Mouse (Mus musculus) lung, adult 2 months (tissue): ENCODE results near the gene Kitl.

Source experiments
- CTCF ChIP-seq: fragments of 200-500 bp; IDR thresholded peaks from 2 replicates; pipeline ENCODE4 v1.5.1; 2011; ENCODE audit warnings: mild to moderate bottlenecking, low read length, control low read depth; ENCODE audit not compliant: insufficient read depth
- POLR2A ChIP-seq: fragments of 200-500 bp; IDR thresholded peaks from 2 replicates; pipeline ENCODE4 v1.6.1; 2011; ENCODE audit warnings: low read depth, mild to moderate bottlenecking, control low read depth, low read length, borderline replicate concordance; ENCODE audit errors: extremely low read depth

DNA sequence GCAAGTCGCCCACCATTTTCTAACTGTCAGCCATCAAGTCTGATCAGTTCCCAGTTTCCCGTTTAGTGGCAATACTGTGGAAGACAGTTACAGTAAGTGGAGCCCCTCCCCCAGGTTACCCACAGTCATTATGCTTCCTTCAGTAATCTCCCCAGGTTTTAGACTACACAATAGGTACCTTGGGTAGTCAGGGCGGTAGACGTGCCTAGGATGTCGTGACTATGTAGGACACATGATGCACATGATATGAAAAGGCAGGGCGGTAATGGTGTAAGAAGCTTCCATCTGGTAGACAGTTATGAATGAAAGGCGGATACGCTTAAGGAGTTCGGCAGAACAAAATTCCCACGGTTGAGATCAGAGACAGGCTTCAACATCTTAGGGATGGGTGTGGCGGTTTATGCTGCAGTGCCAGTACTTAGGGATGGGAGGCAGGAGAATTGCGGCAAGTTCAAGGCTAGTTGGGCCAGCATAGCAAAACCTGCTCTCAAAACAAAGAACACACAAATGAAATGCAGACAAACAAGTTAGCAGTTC, 15.6 kb downstream of the Kitl start:
- TF ChIP-seq CTCF (no peak), POLR2A (no peak)
